In genomic region chr1:57952509-57952908, GRCm38 (mm10) we compare ENCODE assay signal across 35 mouse cellular contexts.
"Had no signal": no experiment of that assay in that cellular context is flagged by ENCODE, and none has a peak within 500 bp of the region (broad histone marks: within the 10 kb centered on the region; RNA-seq: fewer than 3 reads in every experiment).

No protein-coding gene starts in this region.

- H3K4me3 ChIP-seq: heart, embryonic 12.5 days; heart, embryonic 13.5 days; heart, embryonic 15.5 days; hindbrain, embryonic 10.5 days; hindbrain, embryonic 12.5 days; hindbrain, embryonic 13.5 days; hindbrain, embryonic 15.5 days; intestine, embryonic 15.5 days; kidney, embryonic 15.5 days; layer of hippocampus, adult 2 months; left cerebral cortex, adult 2 months had no signal

- H3K4me2 ChIP-seq: heart, embryonic 11.5 days; heart, embryonic 12.5 days; heart, embryonic 13.5 days; heart, embryonic 15.5 days; hindbrain, embryonic 12.5 days; hindbrain, embryonic 13.5 days; hindbrain, embryonic 14.5 days; hindbrain, embryonic 15.5 days; intestine, embryonic 15.5 days; kidney, embryonic 15.5 days had no signal

- DNase-seq: heart, postnatal 10 days; heart, postnatal 14 days; heart, postnatal 36 days; heart, postnatal 4 days; kidney, adult 11 months; kidney, adult 18-20 months; kidney, adult 2 months; kidney, adult 8-10 months; kidney, adult 9 months; kidney, postnatal 10 days; kidney, postnatal 14 days; kidney, postnatal 25 days; kidney, postnatal 36 days; kidney, postnatal 4 days; layer of hippocampus, adult 9-11 months; layer of hippocampus, postnatal 36 days had no signal

- H3K4me1 ChIP-seq: heart, embryonic 12.5 days; hindbrain, embryonic 15.5 days; intestine, embryonic 15.5 days had no signal

- H3K9ac ChIP-seq: heart, embryonic 12.5 days; heart, embryonic 13.5 days; heart, embryonic 15.5 days; hindbrain, embryonic 12.5 days; hindbrain, embryonic 13.5 days; hindbrain, embryonic 14.5 days; hindbrain, embryonic 15.5 days; intestine, embryonic 15.5 days; kidney, embryonic 15.5 days had no signal

- H3K9me3 ChIP-seq: heart, embryonic 12.5 days; heart, embryonic 13.5 days; heart, embryonic 15.5 days; hindbrain, embryonic 10.5 days; hindbrain, embryonic 12.5 days; hindbrain, embryonic 13.5 days; hindbrain, embryonic 15.5 days; intestine, embryonic 15.5 days; kidney, embryonic 15.5 days had no signal

- ATAC-seq: hindbrain, embryonic 16.5 days; hindbrain, postnatal 0 days; inflammation-experienced regulatory T-cells, adult 6 months; intestine, embryonic 15.5 days; intestine, embryonic 16.5 days; intestine, postnatal 0 days had no signal

- H3K27ac ChIP-seq: heart, embryonic 13.5 days; heart, embryonic 15.5 days; hindbrain, embryonic 10.5 days; hindbrain, embryonic 12.5 days; hindbrain, embryonic 13.5 days; hindbrain, embryonic 14.5 days; hindbrain, embryonic 15.5 days; hindbrain, postnatal 0 days; intestine, embryonic 15.5 days; kidney, embryonic 15.5 days; kidney, postnatal 0 days; layer of hippocampus, adult 2 months; left cerebral cortex, adult 2 months had no signal

- H3K27me3 ChIP-seq: heart, embryonic 12.5 days; heart, embryonic 13.5 days; heart, embryonic 15.5 days; hindbrain, embryonic 12.5 days; hindbrain, embryonic 13.5 days; hindbrain, embryonic 15.5 days; intestine, embryonic 15.5 days; kidney, embryonic 15.5 days had no signal
